Mouse (Mus musculus): Measurements from ENCODE around the gene Rcbtb1.

DNA sequence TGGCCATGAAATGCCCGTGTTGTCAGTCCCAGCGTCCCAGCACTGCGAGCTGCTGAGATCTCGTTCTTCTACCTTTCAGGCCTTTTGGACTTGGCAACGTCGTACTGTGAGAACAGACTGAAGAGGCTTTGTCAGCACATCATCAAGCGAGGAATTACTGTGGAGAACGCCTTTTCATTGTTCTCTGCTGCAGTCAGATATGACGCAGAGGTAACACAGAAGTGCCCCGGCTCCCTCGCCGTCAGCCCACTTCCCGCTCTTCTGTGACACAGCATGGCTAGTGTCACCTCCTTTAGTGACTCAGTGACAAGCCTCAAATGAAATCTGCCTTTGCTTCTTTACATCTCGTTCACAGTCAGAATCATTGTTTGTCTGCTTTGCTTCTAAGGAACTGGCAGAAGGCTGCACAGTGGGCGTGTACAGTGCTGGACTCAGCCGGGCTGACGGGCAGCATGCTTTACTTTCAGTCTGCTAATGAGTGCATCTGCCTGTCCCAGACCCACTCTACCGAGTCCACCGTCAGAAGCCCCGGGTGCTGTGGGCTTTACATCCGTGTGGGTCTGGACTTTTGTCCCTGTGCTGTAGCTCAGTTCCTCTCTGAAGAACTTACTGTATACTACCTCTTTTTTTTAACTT is 29.4 kb downstream of the Rcbtb1 start:
- no peak for TF ChIP-seq POLR2A (IDR thresholded peaks at IDR 0.05; ENCODE audit: extremely low read depth, insufficient read depth, low read length)
- no peak for TF ChIP-seq CTCF (IDR thresholded peaks at IDR 0.05; ENCODE audit: low read depth, low read length)
